Mouse (Mus musculus): ENCODE data around the gene Mylk3. TPM values are rescaled to one million over a fixed set of nuclear protein-coding genes. Genes with fewer than 3 reads are reported as not detected.

Mylk3 gene
- polyA plus RNA-seq, 1 experiment from 2014 or later, result 1.7 TPM

GRCm38 (mm10) chr8:85329506-85329905 is 56.6 kb downstream of the Mylk3 start:
- Histone ChIP-seq H3K4me2 (replicated peaks; ENCODE audit: low read depth, low read length) (no peak overlapping the region), H3K27ac (ENCODE audit: low read length) (no peak overlapping the region), H3K9ac (replicated peaks; ENCODE audit: low read length) (no peak overlapping the region), H3K4me1 (ENCODE audit: insufficient read depth, low read length) (no peaks in the 10 kb centered on the region), H3K4me3 (ENCODE audit: low read length) (no peak overlapping the region), H3K27me3 (ENCODE audit: insufficient read depth, low read length) (no peaks in the 10 kb centered on the region), H3K36me3 (ENCODE audit: insufficient read depth, low read length) (no peaks in the 10 kb centered on the region), H3K9me3 (ENCODE audit: low read length) (no peaks in the 10 kb centered on the region)
- 92% methylated on average over 1 of the region's 1 CpGs for WGBS
- ATAC-seq (ENCODE audit: low FRiP score, low TSS enrichment), result no peak

DNA sequence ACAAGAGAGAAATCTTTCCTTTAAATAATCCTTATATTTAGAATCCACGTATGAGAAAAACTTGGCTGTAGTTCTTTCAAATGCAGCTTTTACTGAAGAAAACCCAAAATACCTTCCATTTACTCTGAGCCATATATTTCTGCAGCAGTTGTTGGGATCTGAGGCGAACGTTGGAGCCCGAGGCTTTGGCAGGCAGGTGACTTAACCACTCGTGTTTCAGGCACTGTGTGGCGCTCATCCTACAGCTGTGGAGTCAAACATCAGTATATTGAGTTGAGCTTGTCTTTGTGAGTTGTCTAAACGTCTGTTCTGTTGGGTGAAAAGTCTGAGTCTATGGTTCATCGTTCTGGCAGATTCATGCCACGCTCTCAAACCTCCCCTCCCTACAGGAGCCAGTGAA is 59.1 kb downstream of the Mylk3 start:
- no peak overlapping the region for H3K27ac ChIP-seq (ENCODE audit: low read length)
- no peaks in the 10 kb centered on the region for H3K4me1 ChIP-seq (ENCODE audit: insufficient read depth, low read length)
- H3K4me2 ChIP-seq (replicated peaks; ENCODE audit: low read depth, low read length), result no peak overlapping the region
- no peak overlapping the region for H3K4me3 ChIP-seq (ENCODE audit: low read length)
- 71% methylated on average over 9 of the region's 9 CpGs for WGBS
- H3K27me3 ChIP-seq (ENCODE audit: insufficient read depth, low read length), result no peaks in the 10 kb centered on the region
- H3K36me3 ChIP-seq (ENCODE audit: insufficient read depth, low read length), result no peaks in the 10 kb centered on the region
- ATAC-seq (ENCODE audit: low FRiP score, low TSS enrichment), result no peak
- no peak overlapping the region for H3K9ac ChIP-seq (replicated peaks; ENCODE audit: low read length)
- H3K9me3 ChIP-seq (ENCODE audit: low read length), result no peaks in the 10 kb centered on the region

DNA sequence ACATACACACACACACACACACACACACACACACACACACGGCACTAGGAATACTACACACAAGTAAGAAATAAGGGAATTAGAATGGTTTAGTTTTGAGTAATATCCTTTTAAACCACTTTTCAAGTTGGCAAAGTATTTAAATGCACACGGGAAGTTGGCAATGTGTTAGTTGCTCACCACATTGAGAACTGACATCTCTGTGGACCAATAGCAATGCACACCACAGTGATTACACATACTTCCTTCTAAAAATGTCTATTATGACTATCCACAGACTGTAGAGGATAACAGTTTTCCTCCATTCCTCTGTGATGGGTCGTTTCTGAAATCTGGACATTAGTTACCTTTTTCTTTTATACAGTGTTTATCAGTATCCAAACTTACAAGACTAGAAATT is 63.1 kb downstream of the Mylk3 start:
- Histone ChIP-seq H3K4me3 (ENCODE audit: low read length) (no peak overlapping the region), H3K4me1 (ENCODE audit: insufficient read depth, low read length) (no peaks in the 10 kb centered on the region), H3K9me3 (ENCODE audit: low read length) (peaks cover 5% of the 10 kb centered on the region; the same call in 1 of the 2 replicates), H3K27ac (ENCODE audit: low read length) (no peak overlapping the region), H3K36me3 (ENCODE audit: insufficient read depth, low read length) (no peaks in the 10 kb centered on the region), H3K4me2 (replicated peaks; ENCODE audit: low read depth, low read length) (no peak overlapping the region), H3K27me3 (ENCODE audit: insufficient read depth, low read length) (no peaks in the 10 kb centered on the region), H3K9ac (replicated peaks; ENCODE audit: low read length) (no peak overlapping the region)
- ATAC-seq (ENCODE audit: low FRiP score, low TSS enrichment), result no peak
- WGBS, result 75% methylated on average over 3 of the region's 3 CpGs

DNA sequence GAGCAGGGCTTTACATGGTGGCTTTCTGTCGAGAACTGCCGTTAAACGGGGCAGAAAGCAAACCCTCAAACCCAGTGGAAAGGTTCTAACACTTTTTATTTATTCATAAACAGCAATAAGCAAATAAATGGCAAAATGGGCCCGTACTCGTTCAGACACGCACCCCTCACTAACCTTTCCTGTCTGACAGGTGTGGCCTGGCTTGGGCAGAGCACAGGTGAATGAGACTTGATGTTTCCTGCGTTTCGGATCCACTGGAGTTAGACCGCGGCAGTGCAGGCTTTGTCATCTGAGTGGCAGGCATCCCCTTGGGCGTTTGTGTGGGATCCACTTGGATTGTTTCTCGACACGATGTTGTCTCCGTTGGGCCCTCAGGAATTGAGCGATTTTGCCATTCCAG is 64.2 kb downstream of the Mylk3 start:
- ATAC-seq (ENCODE audit: low FRiP score, low TSS enrichment), result no peak
- no peak overlapping the region for H3K4me3 ChIP-seq (ENCODE audit: low read length)
- H3K9ac ChIP-seq (replicated peaks; ENCODE audit: low read length), result no peak overlapping the region
- no peaks in the 10 kb centered on the region for H3K27me3 ChIP-seq (ENCODE audit: insufficient read depth, low read length)
- H3K36me3 ChIP-seq (ENCODE audit: insufficient read depth, low read length), result no peaks in the 10 kb centered on the region
- H3K4me1 ChIP-seq (ENCODE audit: insufficient read depth, low read length), result no peaks in the 10 kb centered on the region
- no peak overlapping the region for H3K4me2 ChIP-seq (replicated peaks; ENCODE audit: low read depth, low read length)
- H3K9me3 ChIP-seq (ENCODE audit: low read length), result peaks cover 6% of the 10 kb centered on the region; the same call in 1 of the 2 replicates
- H3K27ac ChIP-seq (ENCODE audit: low read length), result no peak overlapping the region
- WGBS, result 85% methylated on average over 15 of the region's 15 CpGs

DNA sequence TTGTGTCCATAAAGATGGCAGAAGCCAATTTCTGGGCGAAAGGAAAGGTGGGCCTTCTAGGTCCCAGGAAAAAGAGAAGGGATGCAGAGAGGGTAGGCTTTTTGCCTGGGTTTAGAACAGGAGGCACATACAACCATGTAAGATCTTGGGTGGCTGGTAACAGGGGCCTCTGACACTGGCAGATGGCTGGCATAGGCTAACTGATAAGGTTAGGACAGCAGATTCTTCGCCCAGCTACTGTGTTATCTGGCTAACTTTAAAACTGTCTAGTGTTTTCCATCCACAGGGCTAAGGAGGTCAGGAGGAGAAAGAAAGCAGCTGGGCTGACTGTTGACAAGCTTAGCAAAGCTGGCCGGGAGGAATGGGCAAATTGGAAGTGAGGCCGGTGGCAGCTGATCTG is 67.6 kb downstream of the Mylk3 start:
- H3K9me3 ChIP-seq (ENCODE audit: low read length), result peaks cover 6% of the 10 kb centered on the region; the same call in 1 of the 2 replicates
- no peak for ATAC-seq (ENCODE audit: low FRiP score, low TSS enrichment)
- 89% methylated on average over 4 of the region's 4 CpGs for WGBS
- H3K36me3 ChIP-seq (ENCODE audit: insufficient read depth, low read length), result no peaks in the 10 kb centered on the region
- no peaks in the 10 kb centered on the region for H3K27me3 ChIP-seq (ENCODE audit: insufficient read depth, low read length)
- no peak overlapping the region for H3K4me2 ChIP-seq (replicated peaks; ENCODE audit: low read depth, low read length)
- no peaks in the 10 kb centered on the region for H3K4me1 ChIP-seq (ENCODE audit: insufficient read depth, low read length)
- no peak overlapping the region for H3K27ac ChIP-seq (ENCODE audit: low read length)
- H3K4me3 ChIP-seq (ENCODE audit: low read length), result no peak overlapping the region
- no peak overlapping the region for H3K9ac ChIP-seq (replicated peaks; ENCODE audit: low read length)

DNA sequence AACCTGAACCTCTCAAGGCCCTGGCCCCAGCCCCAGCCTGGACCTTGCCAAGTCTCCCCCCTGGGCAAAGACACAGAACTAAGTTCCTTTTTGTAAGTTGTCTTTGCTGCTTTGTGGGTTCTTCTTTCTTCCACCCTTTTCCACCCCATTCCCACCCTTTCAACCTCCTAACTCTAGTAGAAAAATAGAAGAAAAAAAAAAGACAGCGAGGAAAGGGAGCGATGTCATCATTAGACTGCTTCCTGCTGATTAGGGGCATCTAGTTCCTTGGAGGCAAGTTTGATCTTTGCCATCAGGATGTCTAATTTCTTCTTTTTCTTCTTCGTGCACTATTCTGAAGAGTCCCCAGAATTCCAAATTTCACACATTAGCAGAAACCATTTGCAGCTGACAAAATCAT is 73.1 kb downstream of the Mylk3 start:
- Histone ChIP-seq H3K27me3 (ENCODE audit: insufficient read depth, low read length) (no peaks in the 10 kb centered on the region), H3K27ac (ENCODE audit: low read length) (no peak overlapping the region), H3K4me1 (ENCODE audit: insufficient read depth, low read length) (no peaks in the 10 kb centered on the region), H3K4me2 (replicated peaks; ENCODE audit: low read depth, low read length) (no peak overlapping the region), H3K4me3 (ENCODE audit: low read length) (no peak overlapping the region), H3K9ac (replicated peaks; ENCODE audit: low read length) (no peak overlapping the region), H3K36me3 (ENCODE audit: insufficient read depth, low read length) (peaks cover 12% of the 10 kb centered on the region), H3K9me3 (ENCODE audit: low read length) (peaks cover under 1% of the 10 kb centered on the region; the same call in 1 of the 2 replicates)
- ATAC-seq (ENCODE audit: low FRiP score, low TSS enrichment), result no peak
- WGBS, result 82% methylated on average over 3 of the region's 3 CpGs

GRCm38 (mm10) chr8:85311743-85312142 is 74.4 kb downstream of the Mylk3 start:
- Histone ChIP-seq H3K36me3 (ENCODE audit: insufficient read depth, low read length) (peaks cover 18% of the 10 kb centered on the region), H3K27me3 (ENCODE audit: insufficient read depth, low read length) (no peaks in the 10 kb centered on the region), H3K9ac (replicated peaks; ENCODE audit: low read length) (no peak overlapping the region), H3K4me3 (ENCODE audit: low read length) (no peak overlapping the region), H3K27ac (ENCODE audit: low read length) (no peak overlapping the region), H3K4me1 (ENCODE audit: insufficient read depth, low read length) (no peaks in the 10 kb centered on the region), H3K9me3 (ENCODE audit: low read length) (no peaks in the 10 kb centered on the region), H3K4me2 (replicated peaks; ENCODE audit: low read depth, low read length) (no peak overlapping the region)
- ATAC-seq (ENCODE audit: low FRiP score, low TSS enrichment), result no peak

- Histone ChIP-seq H3K4me2 (replicated peaks; ENCODE audit: low read depth, low read length) (no peak overlapping the region), H3K27me3 (ENCODE audit: insufficient read depth, low read length) (no peaks in the 10 kb centered on the region), H3K9me3 (ENCODE audit: low read length) (no peaks in the 10 kb centered on the region), H3K36me3 (ENCODE audit: insufficient read depth, low read length) (peaks cover 40% of the 10 kb centered on the region), H3K9ac (replicated peaks; ENCODE audit: low read length) (no peak overlapping the region), H3K4me1 (ENCODE audit: insufficient read depth, low read length) (no peaks in the 10 kb centered on the region), H3K27ac (ENCODE audit: low read length) (no peak overlapping the region), H3K4me3 (ENCODE audit: low read length) (no peak overlapping the region)
- WGBS, result 94% methylated on average over 2 of the region's 2 CpGs
- ATAC-seq (ENCODE audit: low FRiP score, low TSS enrichment), result no peak
These were observed 77.6 kb downstream of the Mylk3 start for GRCm38 (mm10) chr8:85308564-85308963.

DNA sequence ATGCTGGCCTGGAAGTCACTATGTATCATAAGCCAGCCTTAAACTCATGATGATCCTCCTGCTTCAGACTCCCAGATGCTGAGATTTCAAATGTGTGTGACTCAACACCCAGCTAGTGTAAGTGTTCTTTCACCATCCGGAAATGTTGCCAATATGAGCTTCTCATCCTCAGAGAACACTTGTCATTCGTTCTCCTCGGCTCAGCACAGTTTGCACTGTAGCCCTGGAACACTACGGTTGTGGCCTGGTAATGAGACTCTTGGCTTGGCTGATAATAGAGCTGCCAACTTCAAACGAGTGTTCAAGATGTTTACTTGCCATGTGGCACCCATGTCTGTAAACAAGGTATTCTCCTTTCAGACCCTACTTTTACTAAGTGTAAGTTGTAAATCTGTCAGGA is 82.6 kb downstream of the Mylk3 start:
- H3K36me3 ChIP-seq (ENCODE audit: insufficient read depth, low read length), result peaks cover 47% of the 10 kb centered on the region
- peaks cover 12% of the 10 kb centered on the region for H3K4me1 ChIP-seq (ENCODE audit: insufficient read depth, low read length)
- 89% methylated on average over 5 of the region's 5 CpGs for WGBS
- no peak overlapping the region for H3K4me3 ChIP-seq (ENCODE audit: low read length)
- H3K27me3 ChIP-seq (ENCODE audit: insufficient read depth, low read length), result no peaks in the 10 kb centered on the region
- H3K9ac ChIP-seq (replicated peaks; ENCODE audit: low read length), result no peak overlapping the region
- H3K4me2 ChIP-seq (replicated peaks; ENCODE audit: low read depth, low read length), result no peak overlapping the region
- no peak overlapping the region for H3K27ac ChIP-seq (ENCODE audit: low read length)
- H3K9me3 ChIP-seq (ENCODE audit: low read length), result no peaks in the 10 kb centered on the region
- ATAC-seq (ENCODE audit: low FRiP score, low TSS enrichment), result no peak

DNA sequence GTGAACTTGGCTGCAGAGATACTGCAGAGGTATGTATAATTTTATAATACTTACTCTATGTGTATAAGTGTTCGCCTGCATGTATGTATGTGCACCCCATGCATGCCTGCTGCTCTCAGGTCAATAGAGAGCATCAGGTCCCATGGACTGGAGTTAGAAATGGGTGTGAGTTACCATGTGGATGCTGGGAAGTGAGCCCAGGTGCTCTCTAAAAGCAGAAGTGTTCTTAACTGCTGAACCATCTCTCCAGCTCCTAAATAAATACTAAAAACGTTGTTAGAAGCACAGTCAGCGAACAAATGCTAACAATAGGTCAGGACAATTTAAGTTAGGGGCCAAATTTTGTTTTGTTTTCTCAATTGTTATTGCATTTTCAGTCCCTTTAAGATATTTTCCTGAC is 83.2 kb downstream of the Mylk3 start:
- no peak overlapping the region for H3K4me2 ChIP-seq (replicated peaks; ENCODE audit: low read depth, low read length)
- no peak for ATAC-seq (ENCODE audit: low FRiP score, low TSS enrichment)
- no peaks in the 10 kb centered on the region for H3K27me3 ChIP-seq (ENCODE audit: insufficient read depth, low read length)
- 91% methylated on average over 3 of the region's 3 CpGs for WGBS
- peaks cover 41% of the 10 kb centered on the region for H3K36me3 ChIP-seq (ENCODE audit: insufficient read depth, low read length)
- no peak overlapping the region for H3K9ac ChIP-seq (replicated peaks; ENCODE audit: low read length)
- no peak overlapping the region for H3K4me3 ChIP-seq (ENCODE audit: low read length)
- H3K27ac ChIP-seq (ENCODE audit: low read length), result no peak overlapping the region
- H3K4me1 ChIP-seq (ENCODE audit: insufficient read depth, low read length), result peaks cover 16% of the 10 kb centered on the region
- H3K9me3 ChIP-seq (ENCODE audit: low read length), result no peaks in the 10 kb centered on the region

GRCm38 (mm10) chr8:85301941-85302340 is 84.2 kb downstream of the Mylk3 start:
- Histone ChIP-seq H3K4me2 (replicated peaks; ENCODE audit: low read depth, low read length) (no peak overlapping the region), H3K4me1 (ENCODE audit: insufficient read depth, low read length) (peaks cover 22% of the 10 kb centered on the region), H3K27me3 (ENCODE audit: insufficient read depth, low read length) (no peaks in the 10 kb centered on the region), H3K9me3 (ENCODE audit: low read length) (no peaks in the 10 kb centered on the region), H3K36me3 (ENCODE audit: insufficient read depth, low read length) (peaks cover 37% of the 10 kb centered on the region), H3K27ac (ENCODE audit: low read length) (no peak overlapping the region), H3K4me3 (ENCODE audit: low read length) (no peak overlapping the region), H3K9ac (replicated peaks; ENCODE audit: low read length) (no peak overlapping the region)
- WGBS, result 46% methylated on average over 1 of the region's 1 CpGs
- ATAC-seq (ENCODE audit: low FRiP score, low TSS enrichment), result no peak
